Mouse (Mus musculus) limb, embryonic 14.5 days (tissue): ENCODE data around the gene Zbtb6. TPM values are rescaled to one million over a fixed set of nuclear protein-coding genes. Genes with fewer than 3 reads are reported as not detected.

ENCODE experiments used
- ATAC-seq: fragments of 200-750 bp; cut with Nextera tagmentation; 2 replicates; pipeline ENCODE4 v1.8.0; 2017; ENCODE audit warnings: low read depth, moderate number of reproducible peaks, moderate TSS enrichment; ENCODE audit not compliant: low FRiP score
- DNase-seq: peaks from one replicate; pipeline ENCODE4 v3.0.0-alpha.2; 2015; ENCODE audit warnings: low spot score
- H3K27ac ChIP-seq: fragments of 300-500 bp; sonication (generic); replicated peaks from 2 replicates; pipeline ENCODE4 v1.5.1; 2014; ENCODE audit warnings: low read depth, mild to moderate bottlenecking, low read length, moderate library complexity, mixed read lengths
- H3K27me3 ChIP-seq: fragments of 300-500 bp; sonication (generic); 2 replicates; pipeline ENCODE4 v1.6.1; 2014; ENCODE audit warnings: low read length, mixed read lengths; ENCODE audit not compliant: control insufficient read depth, insufficient read depth
- H3K36me3 ChIP-seq: fragments of 300-500 bp; sonication (generic); 2 replicates; pipeline ENCODE4 v1.6.1; 2014; ENCODE audit warnings: mild to moderate bottlenecking, low read length, moderate library complexity, mixed read lengths; ENCODE audit not compliant: control insufficient read depth, insufficient read depth
- H3K4me1 ChIP-seq: fragments of 300-500 bp; sonication (generic); 2 replicates; pipeline ENCODE4 v1.6.1; 2014; ENCODE audit warnings: antibody characterized with exemption, low read length, mixed read lengths; ENCODE audit not compliant: control insufficient read depth, insufficient read depth
- H3K4me2 ChIP-seq: fragments of 300-500 bp; sonication (generic); replicated peaks from 2 replicates; pipeline ENCODE4 v1.6.1; 2014; ENCODE audit warnings: low read depth, mild to moderate bottlenecking, low read length, moderate library complexity; ENCODE audit not compliant: severe bottlenecking
- H3K4me3 ChIP-seq: fragments of 300-500 bp; sonication (generic); replicated peaks from 2 replicates; pipeline ENCODE4 v1.5.1; 2014; ENCODE audit warnings: low read length
- H3K9ac ChIP-seq: fragments of 300-500 bp; sonication (generic); 2 replicates; pipeline ENCODE4 v1.6.1; 2014; ENCODE audit warnings: mild to moderate bottlenecking, low read depth, low read length, moderate library complexity; ENCODE audit not compliant: severe bottlenecking
- H3K9me3 ChIP-seq: fragments of 300-500 bp; sonication (generic); 2 replicates; pipeline ENCODE4 v1.6.1; 2016; ENCODE audit warnings: low read length; ENCODE audit not compliant: control insufficient read depth
- POLR2A ChIP-seq: fragments of 200-500 bp; IDR thresholded peaks from 2 replicates; pipeline ENCODE4 v1.8.0; 2012; ENCODE audit warnings: inconsistent platforms, mild to moderate bottlenecking, moderate library complexity, borderline replicate concordance; ENCODE audit not compliant: insufficient read depth, insufficient read length; ENCODE audit errors: extremely low read depth
- WGBS: fragments of 180-500 bp; shearing (Covaris S2); extraction: QIAGEN DNeasy Blood & Tissue Kit; methylation state at CpG from one replicate; pipeline ENCODE4 v1.1.7; 2014; 5-methylcytosine and 5-hydroxymethylcytosine counted together
- polyA plus RNA-seq, 2 experiments: library from polyadenylated mRNA; depleted of rRNA in 1 of 2; stranded (reverse) in 1 of 2; unstranded in 1 of 2; fragments of >200 nt; fragmentation: Nextera tagmentation in 1 of 2; extraction: Ambion mirVana in 1 of 2; gene quantifications; 2 replicates each; pipeline versions ENCODE4 v1.2.1 to v1.2.3; 2012 to 2014

Zbtb6 gene
- polyA plus RNA-seq, 2 experiments, result 4.0 to 8.6 TPM

DNA sequence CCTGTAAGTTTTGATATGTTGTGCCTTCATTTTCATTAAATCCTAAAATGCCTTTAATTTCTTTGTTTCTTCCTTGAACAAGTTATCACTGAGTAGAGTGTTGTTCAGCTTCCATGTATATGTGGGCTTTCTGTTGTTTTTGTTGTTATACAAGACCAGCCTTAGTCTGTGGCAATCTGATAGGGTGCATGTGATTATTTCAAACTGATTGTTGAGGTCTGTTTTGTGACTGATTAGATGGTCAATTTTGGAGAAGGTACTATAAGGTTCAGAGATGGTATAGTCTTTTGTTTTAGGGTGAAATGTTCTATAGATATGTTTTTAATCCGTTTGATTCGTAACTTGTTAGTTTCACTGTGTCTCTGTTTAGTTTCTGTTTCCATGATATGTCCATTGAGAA is 37.1 kb upstream of the Zbtb6 start:
- no peak overlapping the region for H3K9ac ChIP-seq
- H3K36me3 ChIP-seq, result peaks cover 58% of the 10 kb centered on the region
- H3K4me2 ChIP-seq, result no peak overlapping the region
- no peak overlapping the region for H3K4me3 ChIP-seq
- 97% methylated on average over 2 of the region's 2 CpGs for WGBS
- DNase-seq (no peak), ATAC-seq (no peak)
- no peaks in the 10 kb centered on the region for H3K4me1 ChIP-seq
- no peak overlapping the region for H3K27ac ChIP-seq
- TF ChIP-seq POLR2A, result no peak
- H3K27me3 ChIP-seq, result no peaks in the 10 kb centered on the region
- no peaks in the 10 kb centered on the region for H3K9me3 ChIP-seq

- Histone ChIP-seq H3K4me3 (no peak overlapping the region), H3K36me3 (peaks cover 54% of the 10 kb centered on the region), H3K4me1 (no peaks in the 10 kb centered on the region), H3K27ac (no peak overlapping the region), H3K9me3 (no peaks in the 10 kb centered on the region), H3K4me2 (no peak overlapping the region), H3K27me3 (no peaks in the 10 kb centered on the region), H3K9ac (no peak overlapping the region)
- ATAC-seq (no peak), DNase-seq (no peak)
- TF ChIP-seq POLR2A, result no peak
Observed at GRCm38 (mm10) chr2:37479559-37479958, 36.6 kb upstream of the Zbtb6 start.

- H3K4me1 ChIP-seq, result no peaks in the 10 kb centered on the region
- WGBS, result 95% methylated on average over 4 of the region's 4 CpGs
- no peak overlapping the region for H3K9ac ChIP-seq
- H3K9me3 ChIP-seq, result no peaks in the 10 kb centered on the region
- H3K4me2 ChIP-seq, result no peak overlapping the region
- DNase-seq, result no peak
- ATAC-seq, result no peak
- TF ChIP-seq POLR2A, result no peak
- H3K36me3 ChIP-seq, result peaks cover 15% of the 10 kb centered on the region
- no peak overlapping the region for H3K4me3 ChIP-seq
- no peak overlapping the region for H3K27ac ChIP-seq
- no peaks in the 10 kb centered on the region for H3K27me3 ChIP-seq
Observed at GRCm38 (mm10) chr2:37466266-37466665, 23.3 kb upstream of the Zbtb6 start.

GRCm38 (mm10) chr2:37460707-37461106 is 17.7 kb upstream of the Zbtb6 start:
- no peak overlapping the region for H3K4me3 ChIP-seq
- H3K36me3 ChIP-seq, result 0 out of 2 replicates have a peak, but pooled peaks cover 3% of the 10 kb centered on the region
- H3K27ac ChIP-seq, result no peak overlapping the region
- H3K27me3 ChIP-seq, result no peaks in the 10 kb centered on the region
- no peak for ATAC-seq
- no peak for TF ChIP-seq POLR2A
- no peaks in the 10 kb centered on the region for H3K4me1 ChIP-seq
- no peak overlapping the region for H3K9ac ChIP-seq
- WGBS, result 96% methylated on average over 4 of the region's 4 CpGs
- no peak for DNase-seq
- H3K9me3 ChIP-seq, result no peaks in the 10 kb centered on the region
- no peak overlapping the region for H3K4me2 ChIP-seq

- H3K9ac ChIP-seq, result peak overlapping the region; percentile 95
- no peaks in the 10 kb centered on the region for H3K9me3 ChIP-seq
- ATAC-seq (peak; percentile 83), DNase-seq (peak; percentile 51)
- no peaks in the 10 kb centered on the region for H3K36me3 ChIP-seq
- peak overlapping the region; percentile 80 for H3K4me2 ChIP-seq
- TF ChIP-seq POLR2A, result no peak
- H3K27me3 ChIP-seq, result no peaks in the 10 kb centered on the region
- peaks cover 7% of the 10 kb centered on the region for H3K4me1 ChIP-seq
- peak overlapping the region; percentile 89 for H3K4me3 ChIP-seq
- WGBS, result 3% methylated on average over 10 of the region's 24 CpGs
- H3K27ac ChIP-seq, result peak overlapping the region; percentile 69
Observed at GRCm38 (mm10) chr2:37452376-37452760, 9.4 kb upstream of the Zbtb6 start.
